Mouse (Mus musculus) neural tube, embryonic 10.5 days (tissue): ENCODE measurements around the gene Zc3h7a.
"Not testable (repeated sequence)": the region's sequence is repeated elsewhere in the genome, so short reads cannot be mapped to it uniquely, and the experiment has no call there.

Experiments
- DNase-seq: peaks from one replicate; pipeline ENCODE4 v3.0.0-alpha.2; 2017; ENCODE audit warnings: low spot score; ENCODE audit errors: extremely low spot score

Gene Zc3h7a

GRCm38 (mm10) chr16:11176208-11176883 lies at the start of gene Zc3h7a:
TSS of gene Zc3h7a (minus strand) at chr16:11176393.
- DNase-seq: peak; percentile 89

- DNase-seq: no peak
Observed at GRCm38 (mm10) chr16:11217801-11218200, 41.6 kb upstream of the Zc3h7a start.

- no peak for DNase-seq
Observed at GRCm38 (mm10) chr16:11203600-11204390, 27.6 kb upstream of the Zc3h7a start.

GRCm38 (mm10) chr16:11202571-11203554 lies 26.7 kb upstream of the Zc3h7a start, which contains the start of gene Rsl1d1:
TSS of gene Rsl1d1 (minus strand) at chr16:11203331.
- peak; percentile 98 for DNase-seq

GRCm38 (mm10) chr16:11201740-11202394 lies 25.7 kb upstream of the Zc3h7a start:
- no peak for DNase-seq

GRCm38 (mm10) chr16:11200247-11200646 lies 24.1 kb upstream of the Zc3h7a start:
- DNase-seq: no peak

GRCm38 (mm10) chr16:11198467-11198866 lies 22.3 kb upstream of the Zc3h7a start:
- peak; percentile 55 for DNase-seq

GRCm38 (mm10) chr16:11197052-11197451 lies 20.9 kb upstream of the Zc3h7a start:
- DNase-seq: no peak

- no peak for DNase-seq
Observed at GRCm38 (mm10) chr16:11193231-11193630, 17.0 kb upstream of the Zc3h7a start.

- DNase-seq: no peak
Observed at GRCm38 (mm10) chr16:11190150-11190549, 14.0 kb upstream of the Zc3h7a start.

GRCm38 (mm10) chr16:11177404-11177803 lies 1.2 kb upstream of the Zc3h7a start:
- no peak for DNase-seq

- no peak for DNase-seq
Observed at GRCm38 (mm10) chr16:11176884-11177244, 671 bp upstream of the Zc3h7a start.

- peak; percentile 71 for DNase-seq
Observed at GRCm38 (mm10) chr16:11175489-11176207, 545 bp downstream of the Zc3h7a start.

GRCm38 (mm10) chr16:11175100-11175488 lies 1.1 kb downstream of the Zc3h7a start:
- DNase-seq: no peak

- DNase-seq: peak; percentile 59
Observed at GRCm38 (mm10) chr16:11174671-11175081, 1.5 kb downstream of the Zc3h7a start.

GRCm38 (mm10) chr16:11171679-11172078 lies 4.5 kb downstream of the Zc3h7a start:
- DNase-seq: no peak

- DNase-seq: no peak
Observed at GRCm38 (mm10) chr16:11166431-11166830, 9.8 kb downstream of the Zc3h7a start.

- no peak for DNase-seq
Observed at GRCm38 (mm10) chr16:11164695-11165255, 11.4 kb downstream of the Zc3h7a start.

- DNase-seq: not testable (repeated sequence)
Observed at GRCm38 (mm10) chr16:11157721-11158120, 18.5 kb downstream of the Zc3h7a start.

GRCm38 (mm10) chr16:11154500-11154899 lies 21.7 kb downstream of the Zc3h7a start:
- DNase-seq: no peak
